Mouse (Mus musculus) adrenal gland (tissue): ENCODE measurements around the gene Gm21992.

ENCODE experiments used
- intact Hi-C: fragments of 180-260 bp; cut with DNase I; formaldehyde crosslinking; loops from one replicate; pipeline ENCODE4 v1.15.1; 2025

Gene Gm21992

DNA sequence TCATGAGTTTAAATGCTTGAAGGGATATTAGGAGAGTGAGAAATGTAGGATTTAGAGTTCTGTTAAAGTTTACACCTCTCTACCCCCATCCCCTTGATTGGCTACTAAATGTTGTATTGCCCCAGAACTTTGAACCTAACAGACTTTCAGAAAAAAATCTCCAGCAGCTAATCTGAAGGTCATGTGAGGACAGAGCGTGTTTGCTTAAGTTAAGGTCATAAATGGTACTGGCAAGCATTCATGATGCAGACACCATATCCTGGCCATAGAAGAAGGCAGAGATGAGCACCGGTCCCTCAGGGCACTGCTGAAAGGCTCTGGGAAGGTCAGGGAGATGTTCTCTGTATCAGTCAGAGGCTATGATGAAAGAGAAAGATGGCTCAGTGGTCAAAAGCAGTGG is 94.1 kb downstream of the Gm21992 start:
- intact Hi-C loops, result no loop called here

DNA sequence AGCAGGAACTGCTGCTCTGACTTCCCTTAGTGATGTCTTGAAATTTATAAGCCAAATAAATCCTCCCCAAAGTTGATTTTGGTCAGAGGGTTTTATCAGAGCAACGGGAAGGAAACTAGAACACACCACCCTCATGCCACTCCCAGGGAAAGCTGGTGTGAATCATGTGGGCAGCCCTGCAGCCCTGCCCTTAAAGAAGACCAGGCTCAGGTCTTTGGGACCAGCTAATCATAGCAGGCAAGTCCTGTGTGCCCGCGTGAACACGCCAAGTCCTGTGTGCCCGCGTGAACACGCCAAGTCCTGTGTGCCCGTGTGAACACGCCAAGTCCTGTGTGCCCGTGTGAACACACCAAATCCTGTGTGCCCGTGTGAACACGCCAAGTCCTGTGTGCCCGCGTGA is 94.7 kb downstream of the Gm21992 start:
- intact Hi-C loops, result no loop called here

DNA sequence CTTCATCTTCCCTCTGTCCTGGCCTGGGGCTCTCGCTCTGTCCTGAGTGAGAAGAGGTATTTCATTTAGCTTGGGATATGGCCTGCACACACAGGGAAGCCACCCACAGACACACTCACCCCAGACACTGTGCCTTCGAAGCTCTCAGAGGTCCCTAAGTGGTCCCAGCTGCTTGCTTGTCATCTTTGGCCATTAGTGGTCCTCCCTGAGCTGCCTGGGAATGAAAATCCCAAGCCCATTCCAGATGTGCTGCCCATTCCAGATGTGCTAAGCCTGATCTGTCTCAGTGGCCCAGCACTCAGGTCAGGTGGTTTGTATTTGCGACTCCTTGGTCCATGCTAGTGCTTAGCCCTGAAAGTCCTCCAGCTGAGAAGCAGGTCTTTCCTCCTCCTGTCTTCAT is 97.5 kb downstream of the Gm21992 start:
- intact Hi-C loops, result no loop called here

DNA sequence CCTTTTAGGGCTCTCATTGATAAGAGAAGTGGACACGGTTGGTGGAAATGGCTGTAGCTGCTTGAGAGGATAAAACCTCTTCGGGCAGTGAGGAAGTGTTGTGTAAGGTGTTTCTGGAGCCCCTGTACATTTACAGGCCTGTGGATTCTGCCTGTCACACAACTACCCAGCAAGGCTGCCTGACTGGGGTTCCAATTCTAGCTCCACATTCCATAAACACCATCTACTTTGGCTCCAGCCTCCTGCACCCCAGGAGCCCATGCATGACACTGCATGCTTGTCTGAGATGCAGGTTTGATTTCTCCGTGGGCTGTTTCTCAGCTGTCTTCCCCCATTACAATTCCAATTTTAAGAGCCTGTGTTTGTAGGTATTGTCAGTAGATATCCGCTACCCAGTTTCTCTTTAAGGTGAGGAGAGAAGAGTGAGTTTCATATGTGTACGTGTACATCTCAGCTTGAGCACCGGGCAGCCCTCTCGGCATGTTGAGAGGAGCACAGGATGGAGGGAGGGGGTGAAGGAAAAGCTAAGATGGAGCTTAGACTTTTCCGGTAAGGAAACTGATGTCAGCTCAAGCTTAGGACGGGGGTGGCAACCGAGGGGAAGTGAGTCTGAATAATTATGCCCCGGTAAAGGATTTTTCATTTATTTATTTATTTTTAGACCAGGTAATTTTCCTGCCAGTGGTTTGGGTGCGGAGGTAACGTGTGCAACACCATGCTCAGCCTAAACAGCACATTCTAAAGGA is 98.5 kb downstream of the Gm21992 start:
- intact Hi-C loops, result no loop called here

DNA sequence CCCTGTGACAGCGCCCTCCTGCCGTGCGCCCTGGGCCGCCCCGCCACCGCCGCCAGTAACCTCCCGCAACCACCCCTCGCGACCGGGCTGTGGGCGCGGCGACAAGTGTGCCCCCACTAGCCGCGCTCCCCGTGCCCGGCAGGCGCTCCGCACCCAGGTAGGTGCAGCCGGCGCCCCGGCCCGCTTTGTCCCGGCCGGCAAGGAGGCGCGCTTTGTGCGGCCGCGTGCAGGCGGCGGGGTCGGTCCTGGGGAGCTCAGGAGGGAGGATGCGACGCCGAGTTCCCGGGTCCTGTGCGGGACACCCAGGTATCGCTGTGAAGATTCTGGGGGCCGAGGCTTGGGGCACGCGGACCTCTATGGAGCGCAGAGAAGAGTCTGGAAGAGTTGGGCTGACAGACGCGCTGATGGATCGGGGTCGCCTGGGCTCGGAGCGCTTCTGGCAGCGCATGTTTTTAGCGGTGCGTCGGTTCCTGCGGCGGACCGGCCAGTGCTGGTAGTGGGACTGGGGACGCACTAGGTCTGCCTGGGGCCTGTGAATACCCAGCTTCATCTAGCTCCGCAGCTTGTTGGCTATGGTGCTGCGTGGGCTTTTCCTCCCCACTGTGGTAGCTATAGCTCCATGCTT is 99.1 kb downstream of the Gm21992 start:
- intact Hi-C loops, result no loop called here

DNA sequence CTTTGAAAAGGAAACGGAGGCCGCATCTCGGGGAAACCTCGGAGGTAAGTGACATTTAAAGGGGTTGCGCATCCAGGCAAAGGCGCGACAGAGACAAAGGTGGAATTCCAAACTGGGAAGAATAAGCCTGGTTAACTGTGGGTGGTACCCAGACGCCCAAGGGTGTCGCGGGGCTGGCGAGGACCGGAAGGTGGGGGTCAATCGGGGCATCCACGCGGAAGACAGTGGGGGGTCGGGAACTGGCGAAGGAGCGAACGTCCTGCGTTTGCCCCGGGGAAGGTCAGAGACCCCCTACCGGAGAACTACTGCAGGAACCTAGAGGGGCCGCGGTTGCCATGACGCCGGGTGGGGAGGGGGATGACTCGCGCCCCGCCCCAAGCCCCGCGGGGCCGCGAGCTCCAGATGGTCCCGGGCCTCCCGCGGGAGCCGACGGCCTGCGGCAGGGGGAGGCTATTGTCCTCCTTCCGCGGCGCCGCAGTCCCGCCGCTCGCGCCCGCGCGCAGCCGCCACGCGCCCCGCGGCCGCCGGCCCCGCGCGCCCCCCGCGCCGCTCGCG is 99.7 kb downstream of the Gm21992 start:
- intact Hi-C loops, result no loop called here

DNA sequence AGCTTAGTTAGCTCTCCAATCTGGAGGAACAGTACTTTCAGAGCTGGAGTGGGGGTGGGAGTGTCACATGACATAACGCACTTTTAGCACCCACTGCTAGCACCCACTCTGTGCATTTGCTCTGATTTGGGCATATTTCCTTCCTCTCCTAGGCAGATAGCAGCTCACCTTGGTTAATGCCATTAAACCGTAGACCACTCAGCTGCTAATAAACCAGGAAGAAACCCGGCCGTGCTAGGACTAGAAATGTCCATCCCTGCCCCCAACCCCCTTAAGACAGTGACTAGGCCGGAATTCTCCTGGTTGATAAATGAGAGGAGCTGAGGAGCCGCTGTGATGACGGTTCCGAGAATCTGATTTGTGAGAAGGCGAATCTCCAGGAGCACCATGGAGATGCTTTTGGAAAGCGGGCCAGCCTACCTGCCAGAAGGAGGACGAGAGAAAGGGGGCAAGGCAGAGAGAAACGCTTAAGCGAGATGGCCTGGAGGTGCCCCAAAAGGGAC is 100.3 kb downstream of the Gm21992 start, which contains the start of gene Sptbn2:
TSS of gene Sptbn2 (plus strand) at position 70 of the 503 bp plus-strand sequence.
- intact Hi-C loops, result no loop called here

DNA sequence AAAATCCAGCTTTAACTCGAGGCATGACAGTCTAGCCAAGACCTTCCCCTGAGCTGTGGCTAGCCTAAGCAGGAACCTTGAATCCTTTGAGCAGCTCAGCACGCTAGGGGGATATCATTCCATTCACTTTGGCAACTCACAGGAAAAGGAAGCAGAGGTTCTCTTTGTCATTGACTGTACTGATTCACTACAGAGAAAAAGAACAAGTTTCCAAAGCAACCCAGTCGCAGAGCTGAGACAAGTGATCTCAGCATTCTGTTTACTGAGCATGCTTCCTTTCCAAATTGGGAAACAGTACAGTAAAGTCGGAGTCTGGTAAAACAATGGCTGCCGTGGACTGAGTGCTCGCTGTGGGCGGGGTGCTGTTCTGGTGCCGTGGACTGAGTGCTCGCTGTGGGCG is 102.6 kb downstream of the Gm21992 start:
- intact Hi-C loops, result no loop called here

DNA sequence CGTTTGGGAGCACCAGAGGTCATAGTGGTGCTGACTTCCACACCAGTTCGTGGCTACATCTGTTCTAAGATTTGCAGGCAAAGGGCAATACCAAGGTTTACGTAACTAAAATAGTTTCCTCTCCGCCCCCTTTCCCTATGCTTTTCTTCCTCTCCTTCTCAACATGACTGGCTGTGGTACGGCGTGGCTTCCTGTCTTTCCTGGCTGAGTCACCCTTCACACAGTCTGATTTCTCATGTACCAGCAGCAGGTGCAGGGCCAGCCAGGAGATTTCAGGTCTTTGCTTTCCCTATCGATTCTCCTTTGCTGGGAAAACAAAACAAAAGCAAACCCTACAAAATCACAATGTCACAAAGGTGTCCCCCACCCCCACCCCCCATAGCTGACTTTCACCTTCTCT is 110.2 kb downstream of the Gm21992 start:
- intact Hi-C loops, result no loop called here

DNA sequence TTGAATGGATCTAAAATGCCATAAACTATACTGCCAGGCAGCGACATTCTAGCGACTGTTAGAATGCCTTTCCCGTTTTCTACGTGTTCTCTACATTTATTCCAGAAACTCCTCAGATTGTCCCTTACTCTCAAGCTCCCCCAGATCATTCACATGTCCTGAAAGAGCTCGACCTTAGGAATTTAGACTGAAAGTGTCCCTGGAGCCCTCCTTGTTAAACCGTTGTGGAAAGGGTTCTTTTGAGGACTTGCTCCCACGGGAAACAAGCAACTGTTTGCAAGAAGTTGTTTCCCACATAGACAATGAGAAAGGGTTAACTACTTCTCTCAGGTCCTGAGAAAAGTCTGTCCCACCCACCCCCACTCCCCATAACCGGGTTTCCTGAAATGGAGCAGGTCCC is 110.8 kb downstream of the Gm21992 start:
- intact Hi-C loops, result no loop called here

DNA sequence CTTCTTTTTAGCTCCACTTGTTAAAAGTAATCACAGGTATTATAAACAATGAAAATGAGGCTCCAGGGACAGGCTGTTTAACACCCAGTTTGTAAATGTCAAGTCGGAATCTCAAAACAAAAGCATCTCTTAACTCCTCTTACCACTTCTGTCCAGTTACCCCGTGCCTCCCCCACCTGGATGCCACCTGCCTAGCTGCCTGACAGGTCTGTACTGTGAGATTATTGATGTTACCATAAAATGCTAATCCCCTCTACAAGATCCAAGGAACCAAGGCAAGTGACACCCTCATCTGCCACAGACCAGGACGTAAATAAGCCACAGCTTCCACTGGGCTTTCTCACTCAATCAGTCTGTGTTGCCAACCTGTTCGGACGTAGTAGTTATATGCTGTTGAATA is 111.6 kb downstream of the Gm21992 start:
- intact Hi-C loops, result no loop called here

DNA sequence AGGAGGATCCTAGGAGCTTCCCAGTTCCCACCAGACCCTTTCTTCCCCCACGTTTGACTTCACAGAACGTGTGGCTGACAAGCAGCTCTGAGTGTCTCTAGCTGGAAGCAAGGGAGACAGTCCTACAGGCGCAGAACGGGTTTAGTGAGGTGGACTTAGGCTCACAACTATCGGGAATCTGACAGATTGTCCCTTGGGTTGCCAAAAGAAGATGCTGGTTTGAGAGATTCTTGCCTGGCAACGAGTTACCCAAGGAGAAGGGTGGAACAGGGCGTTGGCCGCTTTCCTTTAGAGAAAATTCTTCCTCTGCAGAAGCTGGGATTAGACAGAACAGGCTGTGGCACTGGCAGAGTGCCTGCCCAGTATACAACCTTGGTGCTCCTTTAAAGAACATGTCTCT is 112.6 kb downstream of the Gm21992 start:
- intact Hi-C loops, result no loop called here

DNA sequence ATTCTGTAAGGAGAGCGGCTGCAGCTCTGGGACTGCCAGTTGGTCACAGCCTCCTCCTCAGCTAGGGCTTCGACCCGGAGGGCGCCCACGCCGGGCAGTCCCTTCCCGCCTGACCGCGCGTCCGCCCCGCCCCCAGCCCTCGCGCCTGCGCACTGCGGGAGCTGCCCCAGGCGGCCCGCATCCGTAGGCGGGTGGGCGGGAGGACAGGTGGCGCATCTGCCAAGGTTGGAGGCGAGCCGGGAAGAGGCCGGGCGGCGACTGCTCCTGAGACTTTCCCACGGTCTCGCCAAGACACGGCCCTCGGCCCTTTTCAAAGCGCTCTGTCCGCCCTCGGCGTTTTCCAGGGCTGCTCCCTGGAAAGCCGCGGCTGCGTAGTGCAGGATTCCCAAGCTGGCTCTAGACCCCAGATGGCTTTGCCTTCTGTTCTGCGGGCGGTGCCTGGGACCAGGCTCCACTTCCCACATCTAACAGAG is 113.2 kb downstream of the Gm21992 start, which contains the start of gene Gm960:
TSS of gene Gm960 (minus strand) at position 464 of the 473 bp plus-strand sequence.
- intact Hi-C loops, result no loop called here

DNA sequence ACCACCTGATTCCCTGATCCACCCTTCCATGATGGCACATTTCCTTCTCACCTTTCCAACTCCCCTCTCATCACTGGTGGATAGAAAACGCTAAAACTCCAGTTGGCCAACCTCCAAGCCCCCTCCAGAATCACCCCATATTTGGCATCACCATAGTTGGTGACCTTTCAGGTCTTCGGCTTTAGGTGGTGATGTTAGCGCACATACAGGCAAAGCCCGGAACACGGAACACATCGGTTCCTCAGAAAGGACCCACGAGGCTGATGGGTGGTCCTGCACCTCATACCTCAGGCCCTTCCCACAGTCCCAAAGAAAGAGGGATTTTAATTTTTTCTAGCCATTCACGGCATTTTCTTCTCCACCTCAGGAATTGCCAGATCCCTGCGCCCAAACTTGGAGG is 113.7 kb downstream of the Gm21992 start:
- intact Hi-C loops, result no loop called here

DNA sequence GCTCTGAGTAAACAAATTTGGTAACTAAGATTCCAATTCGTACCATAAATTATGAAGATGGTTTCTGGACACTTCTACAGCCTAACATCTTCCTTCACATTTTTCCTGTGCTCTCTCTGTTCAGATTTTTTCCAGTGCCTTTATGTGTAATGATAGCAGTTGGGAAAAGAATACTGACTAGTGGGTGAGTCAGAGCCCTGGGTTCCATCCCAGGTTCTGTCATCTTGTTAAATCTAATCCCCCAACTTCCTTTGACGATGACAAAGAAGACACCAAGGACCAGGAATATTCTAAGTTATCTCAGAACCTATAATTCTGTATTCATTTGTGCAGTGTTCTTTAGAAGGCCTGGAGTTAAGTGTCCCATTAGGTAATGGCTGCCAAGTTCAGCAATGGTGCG is 114.3 kb downstream of the Gm21992 start:
- intact Hi-C loops, result no loop called here

DNA sequence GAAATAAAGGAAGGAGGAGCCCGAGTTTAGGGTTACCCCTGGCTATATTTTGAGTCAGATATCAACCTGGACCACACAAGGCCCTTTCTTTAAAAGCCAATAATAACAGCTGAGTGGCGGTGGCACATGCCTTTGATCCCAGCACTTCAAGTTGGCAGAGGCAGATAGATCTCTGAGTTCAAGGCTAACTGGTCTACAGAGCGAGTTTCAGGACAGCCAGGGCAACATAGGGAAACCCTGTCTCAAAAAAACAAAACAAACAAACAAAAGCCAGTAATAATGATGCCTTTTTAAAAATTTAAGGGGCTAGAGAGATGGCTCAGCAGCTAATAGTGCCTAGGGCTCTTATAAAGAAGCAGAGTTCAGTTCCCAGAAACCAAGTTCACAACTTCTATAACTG is 117.1 kb downstream of the Gm21992 start:
- intact Hi-C loops, result no loop called here
